Mouse (Mus musculus) liver, adult 2 months (tissue): ENCODE measurements around the gene Enam. TPM values are rescaled to one million over a fixed set of nuclear protein-coding genes. Genes with fewer than 3 reads are reported as not detected.
A peak's percentile ranks its signal among the peaks of the same experiment; 100 is the strongest.

Experiments
- DNase-seq: peaks from one replicate; pipeline ENCODE4 v3.0.0-alpha.2; 2011; ENCODE audit warnings: low read depth, low spot score; ENCODE audit errors: extremely low read depth
- H3K27ac ChIP-seq: fragments of 200-500 bp; replicated peaks from 2 replicates; pipeline ENCODE4 v1.5.1; 2012; ENCODE audit warnings: low read depth, mild to moderate bottlenecking, control low read depth, inconsistent platforms, low read length; ENCODE audit not compliant: insufficient read depth
- H3K27me3 ChIP-seq: fragments of 200-500 bp; 2 replicates; pipeline ENCODE4 v1.6.1; 2012; ENCODE audit warnings: mild to moderate bottlenecking, moderate library complexity, low read length, inconsistent platforms; ENCODE audit not compliant: control insufficient read depth, insufficient read depth
- H3K36me3 ChIP-seq: fragments of 200-500 bp; 2 replicates; pipeline ENCODE4 v1.6.1; 2012; ENCODE audit warnings: low read length, inconsistent platforms; ENCODE audit not compliant: control insufficient read depth, insufficient read depth
- H3K4me1 ChIP-seq: fragments of 200-500 bp; 2 replicates; pipeline ENCODE4 v1.6.1; 2011; ENCODE audit warnings: low read length; ENCODE audit not compliant: control insufficient read depth, insufficient read depth
- H3K4me3 ChIP-seq: fragments of 200-500 bp; 2 replicates; pipeline ENCODE4 v1.5.1; 2011; ENCODE audit warnings: low read depth, mild to moderate bottlenecking, control low read depth, low read length, moderate library complexity; ENCODE audit not compliant: insufficient read depth
- H3K79me2 ChIP-seq: fragments of 200-500 bp; 2 replicates; pipeline ENCODE4 v1.6.1; 2012; ENCODE audit warnings: inconsistent platforms, mild to moderate bottlenecking, low read length, moderate library complexity; ENCODE audit not compliant: control insufficient read depth, insufficient read depth
- H3K9ac ChIP-seq: fragments of 200-500 bp; 2 replicates; pipeline ENCODE4 v1.6.1; 2012; ENCODE audit warnings: low read depth, mild to moderate bottlenecking, control low read depth, inconsistent platforms, low read length
- CTCF ChIP-seq: fragments of 200-500 bp; IDR thresholded peaks from 2 replicates; pipeline ENCODE4 v1.5.1; 2011; ENCODE audit warnings: low read depth, low read length, control low read depth
- POLR2A ChIP-seq: fragments of 200-500 bp; IDR thresholded peaks from 2 replicates; pipeline ENCODE4 v1.6.1; 2011; ENCODE audit warnings: low read length, control low read depth; ENCODE audit not compliant: insufficient read depth; ENCODE audit errors: extremely low read depth
- WGBS: fragments of 180-500 bp; shearing (Covaris S2); methylation state at CpG from one replicate; pipeline ENCODE4 v1.1.7; 2018; 5-methylcytosine and 5-hydroxymethylcytosine counted together
- polyA plus RNA-seq: library from polyadenylated mRNA; depleted of rRNA; stranded (reverse); fragments of >200 nt; gene quantifications from 2 replicates; pipeline ENCODE4 v1.2.3, GENCODE M21; 2012
- total RNA-seq: library from RNA; depleted of rRNA; stranded (reverse); fragments of >200 nt; gene quantifications from 2 replicates; pipeline ENCODE4 v1.2.3, GENCODE M21; 2014

Gene Enam
- total and polyA plus RNA-seq, 2 experiments, result not detected

- TF ChIP-seq POLR2A, result no peak
- TF ChIP-seq CTCF, result no peak
- Histone ChIP-seq H3K9ac (no peak overlapping the region), H3K4me3 (no peak overlapping the region), H3K27me3 (no peaks in the 10 kb centered on the region), H3K4me1 (no peaks in the 10 kb centered on the region), H3K36me3 (no peaks in the 10 kb centered on the region), H3K79me2 (no peaks in the 10 kb centered on the region), H3K27ac (no peak overlapping the region)
- WGBS, result 90% methylated on average over 3 of the region's 3 CpGs
- no peak for DNase-seq
These were observed 12.0 kb downstream of the Enam start for GRCm38 (mm10) chr5:88499781-88500180.

- Histone ChIP-seq H3K9ac (no peak overlapping the region), H3K79me2 (no peaks in the 10 kb centered on the region), H3K4me3 (no peak overlapping the region), H3K27me3 (no peaks in the 10 kb centered on the region), H3K36me3 (no peaks in the 10 kb centered on the region), H3K27ac (no peak overlapping the region), H3K4me1 (no peaks in the 10 kb centered on the region)
- 39% methylated on average over 1 of the region's 1 CpGs for WGBS
- peak; percentile 31 for DNase-seq
- TF ChIP-seq CTCF (no peak), POLR2A (no peak)
These were observed 20.8 kb downstream of the Enam start for GRCm38 (mm10) chr5:88508555-88508954.

GRCm38 (mm10) chr5:88508990-88509389 lies 21.2 kb downstream of the Enam start:
- 89% methylated on average over 1 of the region's 1 CpGs for WGBS
- no peak for TF ChIP-seq CTCF
- no peak for TF ChIP-seq POLR2A
- Histone ChIP-seq H3K79me2 (no peaks in the 10 kb centered on the region), H3K9ac (no peak overlapping the region), H3K4me3 (no peak overlapping the region), H3K4me1 (no peaks in the 10 kb centered on the region), H3K36me3 (no peaks in the 10 kb centered on the region), H3K27ac (no peak overlapping the region), H3K27me3 (no peaks in the 10 kb centered on the region)
- peak; percentile 4 for DNase-seq

GRCm38 (mm10) chr5:88519232-88519631 lies 31.5 kb downstream of the Enam start:
- H3K27ac ChIP-seq, result no peak overlapping the region
- H3K79me2 ChIP-seq, result no peaks in the 10 kb centered on the region
- no peaks in the 10 kb centered on the region for H3K36me3 ChIP-seq
- H3K4me1 ChIP-seq, result peaks cover 3% of the 10 kb centered on the region; the same call in 1 of the 2 replicates
- WGBS, result 0% methylated on average over 2 of the region's 2 CpGs
- no peaks in the 10 kb centered on the region for H3K27me3 ChIP-seq
- no peak overlapping the region for H3K9ac ChIP-seq
- DNase-seq, result peak; percentile 41
- TF ChIP-seq CTCF (peak; percentile 6; the same call in 1 of the 2 replicates), POLR2A (no peak)
- no peak overlapping the region for H3K4me3 ChIP-seq

GRCm38 (mm10) chr5:88527657-88528056 lies 39.9 kb downstream of the Enam start, which contains the start of gene Jchain:
Jchain (minus strand) TSS chr5:88527891.
- TF ChIP-seq POLR2A, result no peak
- TF ChIP-seq CTCF, result no peak
- no peak for DNase-seq
- Histone ChIP-seq H3K36me3 (no peaks in the 10 kb centered on the region), H3K79me2 (no peaks in the 10 kb centered on the region), H3K4me1 (no peaks in the 10 kb centered on the region), H3K27me3 (no peaks in the 10 kb centered on the region), H3K9ac (no peak within 1 kb of the TSS), H3K4me3 (no peak within 1 kb of the TSS), H3K27ac (no peak within 1 kb of the TSS)
- WGBS, result 92% methylated on average over 3 of the region's 3 CpGs

GRCm38 (mm10) chr5:88530908-88531307 lies 43.1 kb downstream of the Enam start:
- WGBS, result 73% methylated on average over 1 of the region's 1 CpGs
- DNase-seq, result no peak

More at GRCm38 (mm10) chr5:88530908-88531307, 43.1 kb downstream of the Enam start:
- Histone ChIP-seq H3K27ac (no peak overlapping the region), H3K4me1 (no peaks in the 10 kb centered on the region), H3K9ac (no peak overlapping the region), H3K27me3 (no peaks in the 10 kb centered on the region), H3K79me2 (no peaks in the 10 kb centered on the region), H3K36me3 (no peaks in the 10 kb centered on the region), H3K4me3 (no peak overlapping the region)
- TF ChIP-seq POLR2A (no peak), CTCF (no peak)
